Mouse (Mus musculus) stomach, postnatal 0 days (tissue): ENCODE data around the gene Plekhb2.

ENCODE experiments used
- CTCF ChIP-seq: IDR thresholded peaks from 2 replicates; pipeline ENCODE4 v1.5.1; 2016; ENCODE audit warnings: antibody characterized with exemption, low read depth, mild to moderate bottlenecking, moderate library complexity
- EP300 ChIP-seq: optimal IDR thresholded peaks from 2 replicates; pipeline ENCODE3; 2016; ENCODE audit warnings: antibody characterized with exemption

- TF ChIP-seq CTCF (no peak), EP300 (no peak)
Measured at GRCm38 (mm10) chr1:34839241-34839640, 10.5 kb upstream of the Plekhb2 start.
